Mouse (Mus musculus) liver, embryonic 15.5 days (tissue): Measurements from ENCODE around the gene 4933402J07Rik. TPM values are rescaled to one million over a fixed set of nuclear protein-coding genes. Genes with fewer than 3 reads are reported as not detected.

Experiments used
- ATAC-seq: fragments of 200-750 bp; cut with Nextera tagmentation; 2 replicates; pipeline ENCODE4 v1.8.0; 2017; ENCODE audit warnings: moderate number of reproducible peaks, mild to moderate bottlenecking, moderate library complexity; ENCODE audit not compliant: insufficient read depth
- H3K27ac ChIP-seq: fragments of 300-500 bp; sonication (generic); replicated peaks from 2 replicates; pipeline ENCODE4 v1.5.1; 2015; ENCODE audit warnings: mild to moderate bottlenecking, inconsistent platforms
- H3K27me3 ChIP-seq: fragments of 300-500 bp; sonication (generic); 2 replicates; pipeline ENCODE4 v1.6.1; 2015; ENCODE audit warnings: mild to moderate bottlenecking, inconsistent platforms
- H3K36me3 ChIP-seq: fragments of 300-500 bp; sonication (generic); replicated peaks from 2 replicates; pipeline ENCODE4 v1.6.1; 2015; ENCODE audit warnings: moderate library complexity, mild to moderate bottlenecking, inconsistent platforms
- H3K4me1 ChIP-seq: fragments of 300-500 bp; sonication (generic); replicated peaks from 2 replicates; pipeline ENCODE4 v1.6.1; 2015; ENCODE audit warnings: inconsistent platforms
- H3K4me2 ChIP-seq: fragments of 300-500 bp; sonication (generic); 2 replicates; pipeline ENCODE4 v1.6.1; 2015; ENCODE audit warnings: moderate library complexity, mild to moderate bottlenecking, inconsistent platforms
- H3K4me3 ChIP-seq: fragments of 300-500 bp; sonication (generic); replicated peaks from 2 replicates; pipeline ENCODE4 v1.5.1; 2015; ENCODE audit warnings: mild to moderate bottlenecking, inconsistent platforms
- H3K9ac ChIP-seq: fragments of 300-500 bp; sonication (generic); 2 replicates; pipeline ENCODE4 v1.6.1; 2015; ENCODE audit warnings: moderate library complexity, mild to moderate bottlenecking, inconsistent platforms
- H3K9me3 ChIP-seq: fragments of 300-500 bp; sonication (generic); replicated peaks from 2 replicates; pipeline ENCODE4 v1.6.1; 2016; ENCODE audit warnings: inconsistent platforms
- WGBS: fragments of 180-500 bp; shearing (Covaris S2); methylation state at CpG from one replicate; pipeline ENCODE4 v1.1.7; 2015; ENCODE audit warnings: mixed read lengths; ENCODE audit not compliant: insufficient replicate concordance; 5-methylcytosine and 5-hydroxymethylcytosine counted together
- polyA plus RNA-seq: library from polyadenylated mRNA; unstranded; fragments of >200 nt; fragmentation: Nextera tagmentation; extraction: Ambion mirVana; gene quantifications from 2 replicates; pipeline ENCODE4 v1.2.1, GENCODE M21; 2015

4933402J07Rik gene
- polyA plus RNA-seq, 1 experiment from 2014 or later = not detected

DNA sequence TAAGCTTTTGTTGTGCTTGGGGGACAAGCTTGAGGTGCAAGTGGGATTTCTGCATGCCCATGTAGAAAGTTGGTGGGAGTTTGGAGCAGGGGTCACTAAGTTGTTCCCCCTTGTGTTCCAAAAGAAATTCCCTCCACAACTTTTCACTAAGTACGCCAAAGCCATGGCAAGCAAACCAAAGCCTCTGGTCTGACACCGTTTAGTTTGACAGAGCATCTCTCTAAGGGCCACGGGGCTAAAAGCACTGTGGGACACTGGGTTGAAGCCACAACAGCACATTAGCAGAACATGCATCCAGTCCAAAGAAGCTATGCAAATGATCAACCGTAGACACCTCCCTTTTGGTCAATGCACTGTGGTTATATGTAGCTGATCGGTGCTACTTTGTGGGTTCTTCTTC, 5.5 kb downstream of the 4933402J07Rik start:
- Histone ChIP-seq H3K4me2 (no peak overlapping the region), H3K27me3 (peaks cover 6% of the 10 kb centered on the region; the same call in 1 of the 2 replicates), H3K9ac (no peak overlapping the region), H3K4me1 (no peaks in the 10 kb centered on the region), H3K4me3 (no peak overlapping the region), H3K36me3 (no peaks in the 10 kb centered on the region), H3K9me3 (no peaks in the 10 kb centered on the region), H3K27ac (no peak overlapping the region)
- WGBS = 54% methylated on average over 5 of the region's 5 CpGs
- no peak for ATAC-seq

DNA sequence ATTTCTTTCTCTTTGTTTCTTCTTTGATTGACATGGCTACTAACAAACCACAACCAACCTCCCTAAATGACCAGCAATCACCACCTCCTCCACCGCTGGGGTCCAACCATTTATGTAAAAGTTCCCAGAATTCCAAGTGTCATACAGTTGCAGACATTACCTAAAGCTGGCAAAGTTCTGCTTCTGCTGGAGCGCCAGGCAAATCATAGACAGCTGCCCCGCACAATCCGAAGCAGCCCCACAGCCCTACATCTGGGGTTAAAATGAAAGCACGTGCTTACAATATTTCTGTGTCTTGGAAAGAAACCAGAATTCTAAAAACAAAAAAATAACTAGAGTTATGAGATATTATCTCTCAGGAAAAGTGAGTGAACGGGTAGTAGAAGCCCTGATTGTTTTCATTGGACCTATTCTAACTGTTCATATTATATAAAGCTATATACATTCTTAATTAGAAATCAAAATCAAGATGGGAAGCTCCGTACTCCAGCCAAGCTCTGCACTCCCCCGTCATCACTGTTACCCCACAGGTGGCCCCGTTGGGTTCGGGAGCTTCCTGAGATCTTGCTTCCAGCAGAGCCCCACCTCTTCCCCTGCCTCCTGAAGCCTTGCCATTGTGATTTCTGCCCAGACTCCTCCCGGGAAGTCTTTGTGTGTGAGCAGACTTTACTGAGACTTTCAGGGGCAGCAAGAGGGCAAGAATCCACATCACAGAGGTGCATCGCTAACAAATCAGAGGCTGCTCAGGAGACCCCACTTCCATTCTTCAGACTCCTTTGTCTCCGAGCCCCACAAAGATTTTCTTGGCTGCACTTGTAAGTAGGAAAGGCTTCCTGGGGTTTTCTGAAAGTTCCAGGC, 6.3 kb downstream of the 4933402J07Rik start:
- Histone ChIP-seq H3K4me2 (0 out of 2 replicates have a peak overlapping the region, but pooled peaks have one; percentile 0), H3K4me3 (no peak overlapping the region), H3K9me3 (no peaks in the 10 kb centered on the region), H3K36me3 (no peaks in the 10 kb centered on the region), H3K9ac (no peak overlapping the region), H3K27ac (no peak overlapping the region), H3K4me1 (no peaks in the 10 kb centered on the region), H3K27me3 (peaks cover 6% of the 10 kb centered on the region; the same call in 1 of the 2 replicates)
- 23% methylated on average over 13 of the region's 13 CpGs for WGBS
- no peak for ATAC-seq

DNA sequence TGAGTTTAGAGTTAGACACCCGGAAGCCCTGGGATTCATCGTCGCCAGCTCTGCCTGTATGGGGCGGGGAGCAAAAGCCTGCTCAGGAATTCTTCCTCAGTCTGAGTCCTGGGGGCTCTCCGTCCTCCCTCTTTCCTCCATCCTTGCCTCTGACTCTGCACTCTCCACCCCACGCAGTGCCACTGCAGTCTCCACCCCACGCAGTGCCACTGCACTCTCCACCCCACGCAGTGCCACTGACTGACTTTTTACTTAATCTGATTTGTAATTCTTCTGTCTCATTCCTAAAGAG, 6.9 kb downstream of the 4933402J07Rik start:
- Histone ChIP-seq H3K4me3 (no peak overlapping the region), H3K27me3 (peaks cover 6% of the 10 kb centered on the region; the same call in 1 of the 2 replicates), H3K4me1 (no peaks in the 10 kb centered on the region), H3K4me2 (0 out of 2 replicates have a peak overlapping the region, but pooled peaks have one; percentile 0), H3K9ac (no peak overlapping the region), H3K27ac (no peak overlapping the region), H3K36me3 (no peaks in the 10 kb centered on the region), H3K9me3 (no peaks in the 10 kb centered on the region)
- no peak for ATAC-seq
- 4% methylated on average over 8 of the region's 8 CpGs for WGBS

DNA sequence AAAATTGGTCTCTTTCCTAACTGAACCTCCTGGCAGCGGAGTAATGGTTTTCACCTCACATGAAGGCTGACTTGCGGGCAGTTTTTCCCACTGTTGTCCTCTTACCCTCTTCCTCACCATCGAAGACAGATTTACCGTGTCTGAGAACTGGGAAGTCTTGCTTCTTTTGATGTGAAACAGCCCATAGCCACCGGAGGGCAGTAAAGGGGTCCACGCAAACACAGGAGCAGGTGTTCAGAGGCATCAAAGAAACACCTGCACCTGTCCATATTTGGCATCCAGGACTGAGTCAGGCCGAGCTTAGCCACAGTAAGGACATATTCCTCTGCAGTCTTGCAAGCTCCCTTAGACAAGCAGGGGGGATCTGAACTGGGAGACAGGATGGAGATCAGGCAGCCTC, 7.2 kb downstream of the 4933402J07Rik start:
- ATAC-seq = no peak
- 10% methylated on average over 7 of the region's 7 CpGs for WGBS
- Histone ChIP-seq H3K9me3 (no peaks in the 10 kb centered on the region), H3K4me1 (no peaks in the 10 kb centered on the region), H3K27ac (no peak overlapping the region), H3K4me2 (no peak overlapping the region), H3K9ac (no peak overlapping the region), H3K4me3 (no peak overlapping the region), H3K36me3 (no peaks in the 10 kb centered on the region), H3K27me3 (peaks cover 6% of the 10 kb centered on the region; the same call in 1 of the 2 replicates)

DNA sequence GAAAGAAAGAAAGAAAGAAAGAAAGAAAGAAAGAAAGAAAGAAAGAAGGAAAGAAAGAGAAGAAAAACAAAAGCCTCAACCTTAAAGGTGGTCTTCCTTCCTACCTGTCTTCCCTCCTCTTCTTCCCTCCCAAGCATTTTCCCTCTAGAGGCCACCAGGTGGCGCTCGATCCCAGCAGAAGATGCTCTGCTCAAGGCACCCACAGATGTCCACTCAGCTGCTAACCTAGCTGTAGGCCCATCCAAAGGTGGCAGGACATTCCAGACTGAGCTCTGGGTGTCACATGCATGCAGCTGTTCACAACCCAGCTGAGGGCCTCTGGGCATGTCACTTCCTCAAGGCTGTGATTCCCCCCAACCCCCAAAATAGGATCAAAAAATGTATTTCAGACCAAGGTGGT, 30.6 kb downstream of the 4933402J07Rik start:
- no peak overlapping the region for H3K9ac ChIP-seq
- H3K36me3 ChIP-seq = no peaks in the 10 kb centered on the region
- H3K9me3 ChIP-seq = no peaks in the 10 kb centered on the region
- H3K4me3 ChIP-seq = no peak overlapping the region
- ATAC-seq = no peak
- H3K4me2 ChIP-seq = no peak overlapping the region
- H3K27me3 ChIP-seq = no peaks in the 10 kb centered on the region
- H3K27ac ChIP-seq = no peak overlapping the region
- H3K4me1 ChIP-seq = no peaks in the 10 kb centered on the region
- 0% methylated on average over 2 of the region's 2 CpGs for WGBS

DNA sequence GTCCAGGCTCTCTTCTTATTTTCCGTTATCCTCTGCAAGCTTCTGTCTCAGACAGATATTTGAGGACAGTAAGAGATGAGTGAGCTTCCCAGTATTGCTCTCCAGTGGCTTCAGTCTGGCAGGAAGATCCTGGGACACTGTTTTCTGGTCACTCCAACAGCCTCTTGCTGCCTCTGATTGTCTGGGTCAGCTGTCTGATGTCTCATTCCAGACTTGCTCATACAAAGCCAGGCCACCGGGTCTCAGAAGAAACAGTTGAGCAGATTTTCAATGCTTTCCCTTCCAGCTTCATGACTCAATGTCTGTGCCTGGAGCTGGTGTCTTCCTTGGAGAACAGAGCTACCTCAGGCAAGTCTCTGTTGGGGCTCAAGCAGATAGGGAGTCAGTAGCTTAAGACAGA, 39.1 kb downstream of the 4933402J07Rik start:
- Histone ChIP-seq H3K36me3 (no peaks in the 10 kb centered on the region), H3K4me1 (no peaks in the 10 kb centered on the region), H3K4me3 (no peak overlapping the region), H3K9ac (no peak overlapping the region), H3K4me2 (no peak overlapping the region), H3K27ac (no peak overlapping the region), H3K27me3 (no peaks in the 10 kb centered on the region), H3K9me3 (no peaks in the 10 kb centered on the region)
- no peak for ATAC-seq
- WGBS = 56% methylated on average over 2 of the region's 2 CpGs

DNA sequence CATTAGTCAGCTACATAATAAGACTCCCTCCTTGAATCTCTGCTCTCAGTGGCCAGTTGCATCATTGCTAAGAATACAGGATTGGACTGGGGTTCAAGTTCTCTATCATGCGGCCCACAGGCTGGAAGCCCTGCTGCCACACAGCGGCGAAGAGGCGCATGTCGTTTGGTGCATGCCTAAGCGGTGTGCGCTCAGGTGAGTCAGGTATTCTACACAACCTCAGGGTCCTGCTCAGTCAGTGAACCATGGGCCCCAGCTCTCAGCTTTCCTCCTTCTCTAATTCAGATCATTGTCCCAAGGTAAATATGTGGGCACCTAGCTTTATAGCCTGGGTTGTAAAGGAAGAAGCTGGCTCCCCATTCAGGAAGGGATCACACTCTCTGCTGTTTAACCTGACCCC, 45.5 kb downstream of the 4933402J07Rik start:
- Histone ChIP-seq H3K4me1 (no peaks in the 10 kb centered on the region), H3K9me3 (no peaks in the 10 kb centered on the region), H3K4me2 (no peak overlapping the region), H3K4me3 (no peak overlapping the region), H3K27ac (no peak overlapping the region), H3K27me3 (no peaks in the 10 kb centered on the region), H3K9ac (no peak overlapping the region), H3K36me3 (no peaks in the 10 kb centered on the region)
- ATAC-seq = no peak
- WGBS = 81% methylated on average over 7 of the region's 7 CpGs

DNA sequence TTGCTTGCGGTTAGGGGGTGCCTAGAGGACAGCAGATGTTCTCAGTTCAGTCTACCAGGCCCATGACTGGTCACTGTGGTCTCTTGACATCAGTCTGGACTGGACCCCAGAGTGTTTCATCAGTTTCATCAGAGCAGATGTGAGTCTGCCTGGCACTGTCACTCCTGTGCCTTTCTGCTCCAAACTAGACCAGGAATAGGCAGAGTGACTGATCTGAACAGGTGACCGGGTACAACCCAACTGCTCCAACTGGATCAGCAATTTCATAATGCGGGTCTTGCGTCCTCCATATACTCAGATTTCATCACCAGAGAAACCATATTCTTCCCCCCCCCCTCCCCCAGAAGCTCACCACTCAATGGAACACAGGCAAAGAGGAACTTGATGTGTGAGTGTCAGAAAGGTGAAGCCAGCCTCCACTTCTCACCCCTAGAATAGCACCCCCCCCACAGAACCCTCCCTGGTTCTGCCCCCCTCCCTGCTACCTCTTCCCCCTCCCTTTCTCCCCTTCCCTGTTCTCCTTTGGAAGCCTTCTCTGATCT, 46.1 kb downstream of the 4933402J07Rik start:
- H3K27ac ChIP-seq = no peak overlapping the region
- H3K9ac ChIP-seq = no peak overlapping the region
- H3K4me3 ChIP-seq = no peak overlapping the region
- WGBS = 52% methylated on average over 4 of the region's 4 CpGs
- no peaks in the 10 kb centered on the region for H3K4me1 ChIP-seq
- H3K4me2 ChIP-seq = no peak overlapping the region
- H3K9me3 ChIP-seq = no peaks in the 10 kb centered on the region
- H3K36me3 ChIP-seq = no peaks in the 10 kb centered on the region
- no peak for ATAC-seq
- H3K27me3 ChIP-seq = no peaks in the 10 kb centered on the region

DNA sequence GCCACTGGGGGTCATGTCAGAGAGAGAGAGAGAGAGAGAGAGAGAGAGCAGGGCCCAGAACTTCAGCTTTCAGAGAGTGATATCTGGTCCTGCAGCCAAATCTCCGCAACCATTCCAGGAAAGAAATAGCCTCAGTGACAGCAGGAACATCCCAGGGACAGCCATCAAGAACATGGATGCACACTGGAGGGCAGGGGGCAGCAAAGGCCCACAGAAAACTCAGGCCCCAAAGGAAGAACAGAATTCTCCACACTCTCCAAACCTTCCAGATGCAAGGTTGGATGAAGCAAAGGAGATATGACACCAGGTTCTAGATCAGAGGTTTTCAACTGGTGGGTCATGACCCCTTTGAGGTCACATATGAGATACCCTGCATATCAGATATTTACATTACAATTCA, 50.0 kb downstream of the 4933402J07Rik start:
- Histone ChIP-seq H3K4me1 (no peaks in the 10 kb centered on the region), H3K4me2 (no peak overlapping the region), H3K9ac (no peak overlapping the region), H3K4me3 (no peak overlapping the region), H3K9me3 (no peaks in the 10 kb centered on the region), H3K27me3 (no peaks in the 10 kb centered on the region), H3K36me3 (no peaks in the 10 kb centered on the region), H3K27ac (no peak overlapping the region)
- WGBS = 57% methylated on average over 1 of the region's 1 CpGs
- ATAC-seq = no peak

DNA sequence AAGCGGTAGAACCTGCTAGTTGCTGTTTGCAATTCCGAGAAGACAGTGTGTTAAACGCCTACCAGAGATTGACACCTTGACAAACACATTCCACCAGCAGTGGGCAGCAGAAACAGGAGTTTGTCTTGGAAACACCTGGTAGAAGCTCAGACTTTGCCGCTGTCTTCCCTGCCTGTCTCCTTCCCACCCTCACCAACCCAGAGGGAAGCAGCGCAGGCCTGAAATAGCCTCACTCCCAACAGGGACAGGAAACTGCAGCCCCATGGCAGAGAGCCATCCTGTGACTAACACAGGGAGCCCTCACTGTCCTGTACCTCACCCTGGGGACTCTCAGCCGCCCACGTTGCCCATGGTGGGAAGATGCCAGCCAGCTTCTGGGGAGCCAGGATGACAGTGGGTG, 55.5 kb downstream of the 4933402J07Rik start:
- H3K4me2 ChIP-seq = no peak overlapping the region
- WGBS = 35% methylated on average over 7 of the region's 7 CpGs
- ATAC-seq = no peak
- no peaks in the 10 kb centered on the region for H3K27me3 ChIP-seq
- H3K9ac ChIP-seq = no peak overlapping the region
- H3K4me3 ChIP-seq = no peak overlapping the region
- H3K4me1 ChIP-seq = no peaks in the 10 kb centered on the region
- H3K36me3 ChIP-seq = no peaks in the 10 kb centered on the region
- H3K9me3 ChIP-seq = no peaks in the 10 kb centered on the region
- H3K27ac ChIP-seq = no peak overlapping the region

DNA sequence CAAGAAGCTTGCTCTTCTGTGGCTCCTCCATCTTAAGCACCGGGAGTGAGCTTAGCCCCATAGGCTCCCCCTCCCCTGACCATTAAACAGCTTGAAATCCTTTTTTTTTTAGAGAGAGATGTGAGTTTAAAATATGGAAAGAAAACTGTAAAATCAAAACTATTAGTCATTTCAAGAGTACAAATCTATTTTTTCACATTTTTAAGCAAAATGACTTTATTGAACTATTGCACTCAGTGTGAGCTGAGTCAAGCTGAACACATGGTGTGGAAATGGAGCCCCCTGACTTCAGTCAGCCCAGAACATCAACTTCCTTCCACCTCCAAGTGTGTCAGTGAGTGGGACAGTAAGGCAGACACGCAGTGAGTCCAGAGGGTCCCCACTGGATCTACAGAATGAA, 55.9 kb downstream of the 4933402J07Rik start:
- Histone ChIP-seq H3K27ac (no peak overlapping the region), H3K9me3 (no peaks in the 10 kb centered on the region), H3K4me2 (no peak overlapping the region), H3K27me3 (no peaks in the 10 kb centered on the region), H3K36me3 (no peaks in the 10 kb centered on the region), H3K9ac (no peak overlapping the region), H3K4me1 (no peaks in the 10 kb centered on the region), H3K4me3 (no peak overlapping the region)
- WGBS = 44% methylated on average over 2 of the region's 2 CpGs
- no peak for ATAC-seq

DNA sequence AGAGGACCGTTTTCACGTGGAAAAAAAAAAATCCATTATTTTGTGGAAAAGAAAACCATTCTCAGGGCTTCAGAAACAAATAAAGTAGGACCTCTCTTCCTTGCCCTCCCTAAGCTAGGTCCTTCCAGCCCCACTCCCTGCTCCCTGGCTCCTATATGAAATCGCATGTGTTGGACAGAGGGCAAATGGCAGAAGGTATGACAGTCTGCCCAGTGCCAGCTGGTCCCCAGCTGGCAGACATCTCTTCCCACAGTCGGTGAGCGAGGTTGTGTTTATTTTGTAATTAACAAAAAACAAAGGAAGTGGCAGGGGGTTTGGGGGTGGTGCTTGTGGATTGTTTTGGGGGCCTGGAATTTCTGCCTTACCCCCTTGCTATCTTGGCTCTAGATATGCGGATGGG, 56.6 kb downstream of the 4933402J07Rik start:
- no peak overlapping the region for H3K9ac ChIP-seq
- H3K4me1 ChIP-seq = no peaks in the 10 kb centered on the region
- 53% methylated on average over 6 of the region's 6 CpGs for WGBS
- no peaks in the 10 kb centered on the region for H3K36me3 ChIP-seq
- H3K4me2 ChIP-seq = no peak overlapping the region
- no peaks in the 10 kb centered on the region for H3K9me3 ChIP-seq
- H3K27ac ChIP-seq = no peak overlapping the region
- no peak overlapping the region for H3K4me3 ChIP-seq
- no peaks in the 10 kb centered on the region for H3K27me3 ChIP-seq
- no peak for ATAC-seq
